Mouse (Mus musculus) brain, embryonic 14.5 days (tissue): ENCODE measurements at regions not wholly inside any gene's neighbourhood (a gene's known extent, or its start where the extent isn't known, plus 50 kb on each side); places are given as distances from the start of the nearest gene placed in this dataset.
A peak's percentile ranks its signal among the peaks of the same experiment; 100 is the strongest.
"Not testable (repeated sequence)": the region's sequence is repeated elsewhere in the genome, so short reads cannot be mapped to it uniquely, and the experiment has no call there.

ENCODE experiments used
- DNase-seq: peaks from one replicate; pipeline ENCODE4 v3.0.0-alpha.2; 2011; ENCODE audit warnings: low read depth
- CTCF ChIP-seq: fragments of 200-500 bp; IDR thresholded peaks from 2 replicates; pipeline ENCODE4 v1.5.1; 2012; ENCODE audit warnings: inconsistent platforms, mild to moderate bottlenecking, moderate library complexity, borderline replicate concordance; ENCODE audit not compliant: insufficient read depth, insufficient read length; ENCODE audit errors: extremely low read depth
- POLR2A ChIP-seq: fragments of 200-500 bp; IDR thresholded peaks from 2 replicates; pipeline ENCODE4 v1.6.1; 2012; ENCODE audit warnings: mild to moderate bottlenecking, inconsistent platforms, borderline replicate concordance; ENCODE audit not compliant: poor library complexity, insufficient read depth, insufficient read length, severe bottlenecking; ENCODE audit errors: extremely low read depth

GRCm38 (mm10) chr17:4521031-4521430 is 473.1 kb upstream of the Arid1b start:
- no peak for DNase-seq
- TF ChIP-seq POLR2A (no peak), CTCF (no peak)

- TF ChIP-seq POLR2A (no peak), CTCF (no peak)
- DNase-seq = no peak
These were observed 467.7 kb upstream of the Arid1b start for GRCm38 (mm10) chr17:4526466-4526865.

GRCm38 (mm10) chr17:4532126-4532525 is 462.0 kb upstream of the Arid1b start:
- no peak for DNase-seq
- no peak for TF ChIP-seq CTCF
- no peak for TF ChIP-seq POLR2A

GRCm38 (mm10) chr17:4540435-4540834 is 453.7 kb upstream of the Arid1b start:
- peak; percentile 56 for DNase-seq
- TF ChIP-seq CTCF (no peak), POLR2A (no peak)

- DNase-seq = peak; percentile 88
- TF ChIP-seq CTCF (no peak), POLR2A (no peak)
These were observed 452.9 kb upstream of the Arid1b start for GRCm38 (mm10) chr17:4541020-4541743.

GRCm38 (mm10) chr17:4546579-4546978 is 447.6 kb upstream of the Arid1b start:
- no peak for DNase-seq
- no peak for TF ChIP-seq CTCF
- TF ChIP-seq POLR2A = no peak

- not testable (repeated sequence) for DNase-seq
These were observed 441.1 kb upstream of the Arid1b start for GRCm38 (mm10) chr17:4553026-4553425.

- TF ChIP-seq CTCF (no peak), POLR2A (no peak)
- peak; percentile 47 for DNase-seq
These were observed 430.5 kb upstream of the Arid1b start for GRCm38 (mm10) chr17:4563641-4564040.

- no peak for DNase-seq
- TF ChIP-seq CTCF (no peak), POLR2A (no peak)
These were observed 417.2 kb upstream of the Arid1b start for GRCm38 (mm10) chr17:4576883-4577282.

- no peak for DNase-seq
- no peak for TF ChIP-seq POLR2A
- no peak for TF ChIP-seq CTCF
These were observed 412.3 kb upstream of the Arid1b start for GRCm38 (mm10) chr17:4581851-4582250.

GRCm38 (mm10) chr17:4610481-4610880 is 383.7 kb upstream of the Arid1b start:
- TF ChIP-seq CTCF (no peak), POLR2A (no peak)
- no peak for DNase-seq

- TF ChIP-seq CTCF (peak; percentile 38; the same call in 1 of the 2 replicates), POLR2A (no peak)
- DNase-seq = no peak
These were observed 383.1 kb upstream of the Arid1b start for GRCm38 (mm10) chr17:4610993-4611392.
